Mouse (Mus musculus): ENCODE results near the gene Tnnc1.

The Tnnc1 gene

GRCm38 (mm10) chr14:31208084-31208483 is at the start of gene Tnnc1:
Gene Tnnc1, plus strand, starts transcription at chr14:31208312.
- no peak for DNase-seq (ENCODE audit: low spot score in 2 of 2)

- no peak for DNase-seq (ENCODE audit: low spot score in 2 of 2)
Observed at GRCm38 (mm10) chr14:31160196-31161150, 47.6 kb upstream of the Tnnc1 start.

DNA sequence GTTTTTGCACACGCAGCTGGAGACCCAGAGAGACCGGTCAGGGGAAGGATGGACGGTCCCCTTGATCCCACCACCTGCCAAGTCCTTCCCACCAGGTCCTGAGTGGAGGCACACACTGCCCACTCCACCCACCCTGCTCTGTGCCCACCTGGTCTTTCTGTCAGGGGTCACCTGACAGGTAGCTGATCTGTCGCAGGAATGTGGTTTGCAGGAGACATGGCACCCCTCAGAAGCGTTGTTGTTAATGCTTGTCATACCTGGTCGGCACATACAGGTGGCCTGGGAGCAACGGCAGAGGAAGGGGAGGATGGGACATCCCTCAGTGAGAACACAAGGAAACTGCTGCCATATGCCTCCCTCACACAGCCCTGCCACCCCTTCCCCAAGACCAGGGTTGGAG is 46.9 kb upstream of the Tnnc1 start:
- DNase-seq (ENCODE audit: low spot score in 2 of 2): no peak

- DNase-seq (ENCODE audit: low spot score in 2 of 2): no peak
Observed at GRCm38 (mm10) chr14:31161638-31162037, 46.5 kb upstream of the Tnnc1 start.

GRCm38 (mm10) chr14:31164067-31164466 is 44.0 kb upstream of the Tnnc1 start:
- DNase-seq (ENCODE audit: low spot score in 2 of 2): no peak

DNA sequence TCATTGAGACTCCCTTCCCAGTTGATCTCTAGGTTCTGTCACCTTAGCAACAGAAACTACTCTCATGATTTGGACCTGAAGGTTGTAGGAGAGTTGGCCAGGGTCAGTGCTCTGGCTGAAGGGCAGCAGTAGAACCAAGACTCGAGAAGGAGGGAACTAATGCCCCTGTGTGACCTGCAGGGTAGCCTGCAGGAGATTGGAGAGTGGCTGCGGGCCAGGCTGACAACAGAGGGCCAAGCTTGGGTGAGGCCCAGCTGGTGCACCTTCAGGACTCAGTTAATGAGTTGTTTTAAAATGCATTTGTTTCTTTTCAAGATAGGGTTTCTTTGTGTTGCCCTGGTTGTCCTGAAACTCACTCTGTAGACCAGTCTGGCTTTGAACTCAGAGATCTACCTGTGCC is 43.1 kb upstream of the Tnnc1 start:
- no peak for DNase-seq (ENCODE audit: low spot score in 2 of 2)

GRCm38 (mm10) chr14:31165458-31165857 is 42.7 kb upstream of the Tnnc1 start:
- DNase-seq (ENCODE audit: low spot score in 2 of 2): no peak

GRCm38 (mm10) chr14:31165991-31166630 is 42.0 kb upstream of the Tnnc1 start:
- no peak for DNase-seq (ENCODE audit: low spot score in 2 of 2)

DNA sequence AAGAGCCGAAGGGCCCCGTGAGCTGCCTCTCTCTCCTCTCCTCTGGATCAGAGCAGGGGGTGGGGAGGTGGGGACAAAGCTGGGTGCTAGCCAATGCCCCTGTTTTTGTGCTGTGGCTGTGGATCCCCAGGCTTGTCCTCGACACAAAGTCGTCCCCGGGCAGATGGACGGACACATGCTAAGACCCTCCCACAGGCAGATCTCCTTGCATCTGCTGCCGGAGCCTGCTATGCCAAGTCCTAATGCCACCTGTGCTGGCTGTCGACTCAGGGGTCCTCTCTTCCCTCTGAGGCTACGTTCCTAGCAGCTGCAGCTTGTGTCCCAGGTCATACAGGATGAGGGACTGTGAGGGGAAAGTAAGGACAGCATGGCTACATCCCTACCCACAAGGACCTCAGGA is 41.3 kb upstream of the Tnnc1 start:
- DNase-seq (ENCODE audit: low spot score in 2 of 2): no peak

DNA sequence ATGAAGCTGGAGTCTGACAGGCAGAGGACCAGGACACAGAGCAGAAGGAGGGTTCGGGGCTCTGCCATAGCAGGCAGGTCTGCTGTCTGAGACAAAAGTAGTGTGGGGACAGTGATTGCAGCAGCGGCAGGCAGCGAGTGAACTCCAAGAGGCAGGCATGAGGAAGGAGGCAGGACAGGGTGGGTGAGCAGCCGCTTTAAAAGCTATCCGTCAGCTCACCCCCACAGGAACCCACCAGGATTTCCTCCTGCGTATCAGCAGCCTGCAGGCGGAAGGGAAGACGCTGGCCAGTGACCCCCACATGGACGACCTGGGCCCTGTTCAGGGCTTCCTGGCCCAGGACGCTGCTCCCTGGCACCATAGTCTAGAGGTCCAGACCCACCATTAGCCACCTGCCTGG is 39.7 kb upstream of the Tnnc1 start, which contains the start of gene Stab1:
Gene Stab1 (minus strand): TSS at position 217 of the 400 bp plus-strand sequence.
- DNase-seq (ENCODE audit: low spot score in 2 of 2): no peak

GRCm38 (mm10) chr14:31169508-31169907 is 38.6 kb upstream of the Tnnc1 start:
- DNase-seq (ENCODE audit: low spot score in 2 of 2): no peak

- no peak for DNase-seq (ENCODE audit: low spot score in 2 of 2)
Observed at GRCm38 (mm10) chr14:31170963-31171362, 37.1 kb upstream of the Tnnc1 start.

DNA sequence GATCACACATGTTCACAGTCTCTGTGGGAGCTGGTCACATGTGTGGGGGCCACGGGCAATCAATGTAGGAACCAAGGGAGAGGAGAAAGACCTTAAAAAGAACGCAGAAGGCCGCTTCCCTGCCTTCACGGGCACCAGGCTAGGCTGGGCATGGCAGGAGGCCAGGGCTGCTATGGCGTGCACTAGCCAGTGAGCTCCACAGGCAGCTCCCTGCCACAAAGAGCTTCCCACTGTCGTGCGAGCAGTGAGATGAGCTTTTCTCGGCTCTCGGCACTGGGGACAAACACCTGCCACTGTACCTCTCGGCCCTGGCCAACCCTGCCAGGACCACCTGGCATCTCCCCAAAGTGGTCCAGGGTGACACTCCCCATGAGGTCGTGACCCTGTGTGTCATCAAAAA is 36.7 kb upstream of the Tnnc1 start:
- no peak for DNase-seq (ENCODE audit: low spot score in 2 of 2)

GRCm38 (mm10) chr14:31171821-31172220 is 36.3 kb upstream of the Tnnc1 start:
- DNase-seq (ENCODE audit: low spot score in 2 of 2): no peak

DNA sequence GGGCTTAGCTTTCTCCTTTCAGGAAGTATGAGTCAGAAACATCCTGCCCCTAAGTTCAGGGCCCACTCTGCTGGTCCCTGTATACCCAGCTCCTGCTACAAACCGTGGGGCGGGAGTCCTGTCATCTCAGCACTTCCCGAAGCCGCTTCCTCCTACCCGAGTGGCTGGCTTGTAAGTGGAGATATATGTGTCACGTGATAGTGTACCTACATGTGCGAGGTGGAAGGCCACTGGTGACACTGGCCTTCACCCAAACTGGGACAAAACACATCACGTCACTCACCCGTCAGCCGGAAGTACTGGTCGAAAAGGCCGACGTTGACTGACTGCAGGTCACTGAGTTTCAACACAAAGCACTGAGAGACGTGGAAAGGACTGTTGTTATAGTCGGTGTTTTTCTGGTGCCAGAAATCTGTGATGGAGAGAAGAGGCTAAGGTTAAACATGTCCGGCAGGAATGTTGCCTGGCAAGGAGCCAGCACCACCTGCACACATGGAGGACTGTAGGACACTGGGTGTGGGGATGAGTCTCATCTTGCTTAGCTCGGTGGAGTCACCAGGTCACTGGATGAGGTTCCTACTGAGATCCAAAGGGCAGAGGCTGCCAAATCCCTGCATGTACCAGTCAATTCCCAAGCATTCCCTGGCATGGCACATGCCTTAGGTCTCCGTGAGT is 35.2 kb upstream of the Tnnc1 start:
- DNase-seq (ENCODE audit: low spot score in 2 of 2): no peak

DNA sequence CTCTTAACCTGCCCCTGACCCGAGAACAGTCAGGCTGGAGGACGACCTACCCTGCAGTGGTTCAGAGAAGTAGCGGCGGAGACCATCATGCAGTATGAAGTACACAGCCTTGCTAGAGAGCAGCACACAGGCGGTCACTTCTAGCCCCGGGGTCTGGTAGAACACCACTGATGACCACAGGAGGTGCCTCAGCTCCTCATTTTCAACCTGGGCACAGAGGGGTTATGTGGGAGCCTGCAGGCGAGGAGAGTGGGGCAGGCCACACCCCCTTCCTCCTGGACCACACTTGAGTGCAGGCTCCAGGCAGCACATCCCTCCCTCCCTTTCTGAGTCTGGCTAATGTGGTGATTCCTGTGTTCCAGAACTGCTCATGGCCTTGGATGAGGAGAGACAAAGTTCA is 34.6 kb upstream of the Tnnc1 start:
- no peak for DNase-seq (ENCODE audit: low spot score in 2 of 2)

GRCm38 (mm10) chr14:31177287-31177686 is 30.8 kb upstream of the Tnnc1 start:
- no peak for DNase-seq (ENCODE audit: low spot score in 2 of 2)

DNA sequence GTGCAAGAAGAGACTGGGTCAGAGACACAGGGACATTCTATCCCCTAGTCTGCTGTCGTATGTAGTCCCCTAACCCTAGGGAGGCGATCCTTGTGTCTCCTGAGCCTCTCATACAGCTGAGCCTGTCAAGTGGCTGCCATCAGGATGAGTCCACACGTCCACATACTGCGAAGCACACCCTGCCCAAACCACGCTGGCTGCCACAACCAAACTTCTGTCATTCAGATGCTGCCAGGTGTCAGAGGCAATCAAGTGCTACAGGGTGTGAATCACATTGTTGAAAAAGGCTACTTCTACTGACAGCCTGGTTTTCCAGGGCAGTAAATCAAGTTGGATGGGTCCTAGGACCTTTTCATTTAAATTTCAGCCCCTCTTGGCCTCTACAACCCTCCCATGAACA is 30.4 kb upstream of the Tnnc1 start:
- no peak for DNase-seq (ENCODE audit: low spot score in 2 of 2)

GRCm38 (mm10) chr14:31179677-31180365 is 28.3 kb upstream of the Tnnc1 start:
- no peak for DNase-seq (ENCODE audit: low spot score in 2 of 2)

GRCm38 (mm10) chr14:31181512-31181911 is 26.6 kb upstream of the Tnnc1 start:
- DNase-seq (ENCODE audit: low spot score in 2 of 2): no peak

DNA sequence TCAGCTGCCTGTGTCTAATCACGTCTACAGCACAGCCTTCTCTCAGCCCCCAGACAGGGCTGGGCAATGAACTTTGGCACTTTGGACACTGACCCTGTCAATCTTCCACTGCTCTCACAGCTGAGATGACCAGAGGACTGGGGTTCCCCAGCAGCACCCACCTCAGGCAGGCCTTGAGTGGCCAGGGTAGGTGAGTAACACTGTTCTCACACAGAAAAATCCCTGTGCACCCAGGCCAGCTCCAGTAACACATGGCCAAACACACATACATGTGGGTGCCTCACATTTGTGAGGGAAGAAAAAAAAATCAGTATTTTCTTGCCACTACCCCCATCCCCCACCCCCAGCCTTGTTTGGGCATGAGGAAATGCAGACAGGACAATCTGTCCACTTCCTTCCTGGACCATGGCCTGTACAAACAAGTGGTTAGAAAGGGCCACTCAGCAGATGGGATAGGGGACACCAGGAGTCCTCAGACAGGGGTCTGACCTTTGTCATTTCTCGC is 25.3 kb upstream of the Tnnc1 start:
- DNase-seq (ENCODE audit: low spot score in 2 of 2): no peak

DNA sequence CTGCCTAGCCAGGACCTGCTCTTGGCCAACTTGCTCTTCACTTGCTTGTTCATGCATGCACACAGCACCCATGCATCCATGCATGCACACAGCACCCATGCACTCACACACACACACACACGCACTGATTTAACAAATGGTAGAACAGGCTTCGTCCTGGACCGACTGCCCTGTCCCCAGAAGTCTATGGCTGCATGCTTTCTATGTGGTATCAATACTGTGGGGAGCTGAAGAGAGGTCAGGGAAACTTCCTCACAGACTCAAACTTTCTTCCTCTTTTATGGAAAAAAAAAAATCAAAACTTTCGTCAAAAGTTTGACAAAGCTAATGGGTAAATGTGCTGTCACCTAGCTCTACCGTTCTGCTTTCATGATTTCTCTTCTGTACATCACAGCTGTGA is 24.6 kb upstream of the Tnnc1 start:
- no peak for DNase-seq (ENCODE audit: low spot score in 2 of 2)
